Mouse (Mus musculus) hindbrain, embryonic 14.5 days (tissue): ENCODE results near the gene Gcsh. TPM values are rescaled to one million over a fixed set of nuclear protein-coding genes. Genes with fewer than 3 reads are reported as not detected.

Experiments
- ATAC-seq: fragments of 200-750 bp; cut with Nextera tagmentation; 2 replicates; pipeline ENCODE4 v1.8.0; 2017; ENCODE audit warnings: moderate number of reproducible peaks, mild to moderate bottlenecking, moderate TSS enrichment, moderate library complexity; ENCODE audit not compliant: low FRiP score
- DNase-seq: peaks from one replicate; pipeline ENCODE4 v3.0.0-alpha.2; 2015; ENCODE audit warnings: low spot score
- H3K27ac ChIP-seq: fragments of 300-500 bp; sonication (generic); 2 replicates; pipeline ENCODE4 v1.5.1; 2014; ENCODE audit warnings: mild to moderate bottlenecking, moderate library complexity
- H3K27me3 ChIP-seq: fragments of 300-500 bp; sonication (generic); 2 replicates; pipeline ENCODE4 v1.6.1; 2014; ENCODE audit warnings: mild to moderate bottlenecking, low read length, mixed read lengths; ENCODE audit not compliant: control insufficient read depth, insufficient read depth
- H3K36me3 ChIP-seq: fragments of 300-500 bp; sonication (generic); replicated peaks from 2 replicates; pipeline ENCODE4 v1.6.1; 2014; ENCODE audit not compliant: control insufficient read depth, insufficient read depth
- H3K4me1 ChIP-seq: fragments of 300-500 bp; sonication (generic); replicated peaks from 2 replicates; pipeline ENCODE4 v1.6.1; 2014; ENCODE audit warnings: antibody characterized with exemption, low read length, mixed read lengths; ENCODE audit not compliant: control insufficient read depth, insufficient read depth
- H3K4me2 ChIP-seq: fragments of 300-500 bp; sonication (generic); replicated peaks from 2 replicates; pipeline ENCODE4 v1.6.1; 2014; ENCODE audit warnings: mild to moderate bottlenecking, moderate library complexity
- H3K4me3 ChIP-seq: fragments of 300-500 bp; sonication (generic); replicated peaks from 2 replicates; pipeline ENCODE4 v1.5.1; 2014; ENCODE audit warnings: mild to moderate bottlenecking, low read length
- H3K9ac ChIP-seq: fragments of 300-500 bp; sonication (generic); 2 replicates; pipeline ENCODE4 v1.6.1; 2014
- H3K9me3 ChIP-seq: fragments of 300-500 bp; sonication (generic); 2 replicates; pipeline ENCODE4 v1.6.1; 2016; ENCODE audit warnings: low read length; ENCODE audit not compliant: control insufficient read depth
- WGBS: fragments of 180-500 bp; shearing (Covaris S2); extraction: QIAGEN DNeasy Blood & Tissue Kit; methylation state at CpG from one replicate; pipeline ENCODE4 v1.1.7; 2014; 5-methylcytosine and 5-hydroxymethylcytosine counted together
- polyA plus RNA-seq: library from polyadenylated mRNA; unstranded; fragments of >200 nt; fragmentation: Nextera tagmentation; extraction: Ambion mirVana; gene quantifications from 2 replicates; pipeline ENCODE4 v1.2.1, GENCODE M21; 2014

Gcsh gene
- 105 and 108 TPM in 2 replicates for polyA plus RNA-seq

GRCm38 (mm10) chr8:116993095-116993867 is at the start of gene Gcsh:
Gene Gcsh, minus strand, starts transcription at chr8:116993537.
- H3K36me3 ChIP-seq: no peaks in the 10 kb centered on the region
- no peaks in the 10 kb centered on the region for H3K9me3 ChIP-seq
- H3K4me3 ChIP-seq: peak within 1 kb of the TSS; percentile 62
- peaks cover 12% of the 10 kb centered on the region; the same call in 1 of the 2 replicates for H3K4me1 ChIP-seq
- H3K27me3 ChIP-seq: no peaks in the 10 kb centered on the region
- ATAC-seq (peak; percentile 100), DNase-seq (peak; percentile 94)
- H3K4me2 ChIP-seq: peak within 1 kb of the TSS; percentile 89
- H3K27ac ChIP-seq: no peak within 1 kb of the TSS
- WGBS: under 1% methylated on average over 56 of the region's 56 CpGs
- H3K9ac ChIP-seq: peak within 1 kb of the TSS; percentile 53

- Histone ChIP-seq H3K9ac (no peak overlapping the region), H3K27me3 (no peaks in the 10 kb centered on the region), H3K4me1 (peaks cover 7% of the 10 kb centered on the region; the same call in 1 of the 2 replicates), H3K36me3 (no peaks in the 10 kb centered on the region), H3K27ac (no peak overlapping the region), H3K4me2 (no peak overlapping the region), H3K9me3 (no peaks in the 10 kb centered on the region), H3K4me3 (no peak overlapping the region)
- ATAC-seq: no peak
- no peak for DNase-seq
- 36% methylated on average over 7 of the region's 7 CpGs for WGBS
Measured at GRCm38 (mm10) chr8:117039843-117040242, 46.5 kb upstream of the Gcsh start.

GRCm38 (mm10) chr8:117037374-117037935 is 44.1 kb upstream of the Gcsh start:
- DNase-seq: no peak
- H3K4me2 ChIP-seq: no peak overlapping the region
- ATAC-seq: no peak
- no peaks in the 10 kb centered on the region for H3K36me3 ChIP-seq
- H3K27me3 ChIP-seq: no peaks in the 10 kb centered on the region
- H3K27ac ChIP-seq: no peak overlapping the region
- peaks cover 7% of the 10 kb centered on the region; the same call in 1 of the 2 replicates for H3K4me1 ChIP-seq
- H3K9ac ChIP-seq: no peak overlapping the region
- no peaks in the 10 kb centered on the region for H3K9me3 ChIP-seq
- 88% methylated on average over 7 of the region's 7 CpGs for WGBS
- H3K4me3 ChIP-seq: no peak overlapping the region

GRCm38 (mm10) chr8:117033393-117033792 is 40.1 kb upstream of the Gcsh start:
- H3K36me3 ChIP-seq: no peaks in the 10 kb centered on the region
- no peaks in the 10 kb centered on the region for H3K9me3 ChIP-seq
- no peak for DNase-seq
- H3K27ac ChIP-seq: no peak overlapping the region
- no peak overlapping the region for H3K9ac ChIP-seq
- 82% methylated on average over 3 of the region's 3 CpGs for WGBS
- no peak overlapping the region for H3K4me3 ChIP-seq
- H3K4me1 ChIP-seq: no peaks in the 10 kb centered on the region
- no peaks in the 10 kb centered on the region for H3K27me3 ChIP-seq
- no peak for ATAC-seq
- no peak overlapping the region for H3K4me2 ChIP-seq

- no peak overlapping the region for H3K9ac ChIP-seq
- ATAC-seq: no peak
Measured at GRCm38 (mm10) chr8:117032609-117033008, 39.3 kb upstream of the Gcsh start.

GRCm38 (mm10) chr8:117031476-117031875 is 38.1 kb upstream of the Gcsh start:
- DNase-seq (no peak), ATAC-seq (no peak)
- 74% methylated on average over 6 of the region's 6 CpGs for WGBS

More at GRCm38 (mm10) chr8:117032609-117033008, 39.3 kb upstream of the Gcsh start:
- H3K36me3 ChIP-seq: no peaks in the 10 kb centered on the region
- no peak overlapping the region for H3K4me3 ChIP-seq
- 90% methylated on average over 8 of the region's 8 CpGs for WGBS
- no peaks in the 10 kb centered on the region for H3K27me3 ChIP-seq
- H3K27ac ChIP-seq: no peak overlapping the region
- no peak overlapping the region for H3K4me2 ChIP-seq
- no peak for DNase-seq
- H3K9me3 ChIP-seq: no peaks in the 10 kb centered on the region
- H3K4me1 ChIP-seq: no peaks in the 10 kb centered on the region

GRCm38 (mm10) chr8:117028686-117029085 is 35.3 kb upstream of the Gcsh start:
- no peak overlapping the region for H3K4me3 ChIP-seq
- H3K9ac ChIP-seq: no peak overlapping the region
- DNase-seq (no peak), ATAC-seq (no peak)
- H3K36me3 ChIP-seq: no peaks in the 10 kb centered on the region
- H3K27me3 ChIP-seq: no peaks in the 10 kb centered on the region
- no peaks in the 10 kb centered on the region for H3K4me1 ChIP-seq
- H3K4me2 ChIP-seq: no peak overlapping the region
- H3K27ac ChIP-seq: no peak overlapping the region
- 94% methylated on average over 10 of the region's 10 CpGs for WGBS
- H3K9me3 ChIP-seq: no peaks in the 10 kb centered on the region

More at GRCm38 (mm10) chr8:117031476-117031875, 38.1 kb upstream of the Gcsh start:
- no peak overlapping the region for H3K27ac ChIP-seq
- no peaks in the 10 kb centered on the region for H3K27me3 ChIP-seq
- H3K4me2 ChIP-seq: no peak overlapping the region
- H3K9ac ChIP-seq: no peak overlapping the region
- no peaks in the 10 kb centered on the region for H3K9me3 ChIP-seq
- no peaks in the 10 kb centered on the region for H3K36me3 ChIP-seq
- no peak overlapping the region for H3K4me3 ChIP-seq
- no peaks in the 10 kb centered on the region for H3K4me1 ChIP-seq

- no peaks in the 10 kb centered on the region for H3K4me1 ChIP-seq
- no peak overlapping the region for H3K4me3 ChIP-seq
- no peak overlapping the region for H3K9ac ChIP-seq
- H3K27ac ChIP-seq: no peak overlapping the region
- no peaks in the 10 kb centered on the region for H3K36me3 ChIP-seq
- 91% methylated on average over 5 of the region's 5 CpGs for WGBS
- ATAC-seq: no peak
- H3K4me2 ChIP-seq: no peak overlapping the region
- H3K27me3 ChIP-seq: no peaks in the 10 kb centered on the region
- no peak for DNase-seq
- H3K9me3 ChIP-seq: no peaks in the 10 kb centered on the region
Measured at GRCm38 (mm10) chr8:117027601-117028000, 34.3 kb upstream of the Gcsh start.

- WGBS: 77% methylated on average over 1 of the region's 1 CpGs
- DNase-seq: no peak
Measured at GRCm38 (mm10) chr8:117022297-117022993, 29.1 kb upstream of the Gcsh start.

More at GRCm38 (mm10) chr8:117022297-117022993, 29.1 kb upstream of the Gcsh start:
- no peak overlapping the region for H3K27ac ChIP-seq
- H3K4me1 ChIP-seq: no peaks in the 10 kb centered on the region
- no peak overlapping the region for H3K4me2 ChIP-seq
- no peak overlapping the region for H3K9ac ChIP-seq
- no peaks in the 10 kb centered on the region for H3K36me3 ChIP-seq
- H3K9me3 ChIP-seq: no peaks in the 10 kb centered on the region
- H3K4me3 ChIP-seq: no peak overlapping the region
- no peaks in the 10 kb centered on the region for H3K27me3 ChIP-seq
- ATAC-seq: no peak
